In genomic region chr5:144125979-144126755, GRCm38 (mm10) we compare ENCODE assay signal across 7 mouse cellular contexts. TPM values are rescaled to one million over a fixed set of nuclear protein-coding genes. Genes with fewer than 3 reads are reported as not detected.
DNase-seq lines count a peak whose midpoint lies in the region; ATAC-seq and TF ChIP-seq lines count a peak whose summit lies in the region.

No protein-coding gene starts in this region.

- TF ChIP-seq POLR2A in lung, adult 2 months (IDR thresholded peaks at IDR 0.05; ENCODE audit: borderline replicate concordance, extremely low read depth, low read depth, low read length) = no peak

- no peak for TF ChIP-seq EP300 in lung, postnatal 0 days (IDR thresholded peaks at IDR 0.05)

- no peak overlapping the region for H3K4me3 ChIP-seq in lung, postnatal 0 days (ENCODE audit: low read depth, low read length)
- H3K4me3 ChIP-seq in lung, adult 2 months (replicated peaks; ENCODE audit: extremely low read depth, low read depth, low read length) = no peak overlapping the region

- ATAC-seq in lung, postnatal 0 days = peak; percentile 77

- no peaks in the 10 kb centered on the region for H3K4me1 ChIP-seq in lung, postnatal 0 days (ENCODE audit: insufficient read depth, low read depth, low read length)
- peaks cover 27% of the 10 kb centered on the region for H3K4me1 ChIP-seq in lung, adult 2 months (ENCODE audit: control insufficient read depth, insufficient read depth, low read length)

- H3K4me2 ChIP-seq in lung, postnatal 0 days (replicated peaks; ENCODE audit: low read depth, low read length) = no peak overlapping the region

- H3K36me3 ChIP-seq in lung, postnatal 0 days (ENCODE audit: insufficient read depth, low read length) = no peaks in the 10 kb centered on the region

- TF ChIP-seq CTCF in lung, postnatal 0 days (IDR thresholded peaks at IDR 0.05) = no peak
- TF ChIP-seq CTCF in lung, adult 2 months (IDR thresholded peaks at IDR 0.05; ENCODE audit: insufficient read depth, low read length) = no peak

- no peaks in the 10 kb centered on the region for H3K9me3 ChIP-seq in lung, postnatal 0 days (ENCODE audit: low read length)

- WGBS in lung, postnatal 0 days = 77% methylated on average over 9 of the region's 9 CpGs
- 59% methylated on average over 9 of the region's 9 CpGs for WGBS in lung, adult 2 months

- H3K27ac ChIP-seq in lung, postnatal 0 days (ENCODE audit: low read length) = peak overlapping the region; percentile 26; the same call in 1 of the 2 replicates

- H3K27me3 ChIP-seq in lung, postnatal 0 days (replicated peaks; ENCODE audit: insufficient read depth, low read length) = no peaks in the 10 kb centered on the region

- DNase-seq in lung, postnatal 0 days (ENCODE audit: low spot score) = peak; percentile 59
- no peak for DNase-seq in lung, adult 2 months
- peak; percentile 72 for DNase-seq in NIH3T3 (ENCODE audit: low read depth)
- peak; percentile 62 for DNase-seq in lung, postnatal 36 days
- peak; percentile 42 for DNase-seq in thymus, postnatal 0 days (ENCODE audit: low spot score)
- DNase-seq in kidney, postnatal 36 days = no peak
- no peak for DNase-seq in kidney, postnatal 4 days

- no peak overlapping the region for H3K9ac ChIP-seq in lung, postnatal 0 days (replicated peaks; ENCODE audit: low read depth)

RNA-seq across cellular contexts. Expression of gene Lmtk2, which starts 25.9 kb away (rescaled TPM):
- polyA plus RNA-seq in lung, postnatal 0 days (2015; fragmentation: Nextera tagmentation; extraction: Ambion mirVana) = 4.5 and 4.7 TPM in 2 replicates
- polyA plus RNA-seq in lung, adult 2 months (2012; rRNA removed) = 20.1 and 24.2 TPM in 2 replicates
- 3.1 and 3.4 TPM in 2 replicates for polyA plus RNA-seq in thymus, postnatal 0 days (2015; fragmentation: Nextera tagmentation; extraction: Ambion mirVana)

Comparison
In these comparisons a context has a peak if more than half of its experiments do, and no peak if none do; other contexts are left out.
1. DNase-seq: peak in lung, postnatal 0 days (single experiment), NIH3T3 (single experiment), lung, postnatal 36 days (single experiment) and thymus, postnatal 0 days (single experiment); none in lung, adult 2 months (single experiment), kidney, postnatal 36 days (0 of 2) and kidney, postnatal 4 days (0 of 2).